Mouse (Mus musculus) myocyte (in vitro differentiated cells): ENCODE measurements around the gene Gmds.

ENCODE experiments used
- E2F4 ChIP-seq: IDR thresholded peaks from one replicate; pipeline ENCODE4 v1.6.1; 2011; ENCODE audit warnings: mild to moderate bottlenecking, control low read depth, moderate library complexity; ENCODE audit not compliant: insufficient read depth
- MAX ChIP-seq: IDR thresholded peaks from one replicate; pipeline ENCODE4 v1.6.1; 2011; ENCODE audit warnings: low read depth, mild to moderate bottlenecking, control low read depth
- POLR2A ChIP-seq: IDR thresholded peaks from one replicate; pipeline ENCODE4 v1.6.1; 2011; ENCODE audit warnings: low read depth, mild to moderate bottlenecking, control low read depth, moderate library complexity; ENCODE audit not compliant: insufficient read length
- POLR2AphosphoS2 ChIP-seq: IDR thresholded peaks from one replicate; pipeline ENCODE4 v1.6.1; 2011; ENCODE audit warnings: low read depth, control low read depth; ENCODE audit not compliant: insufficient read length
- SRF ChIP-seq: IDR thresholded peaks from one replicate; pipeline ENCODE4 v1.6.1; 2011; ENCODE audit warnings: low read depth; ENCODE audit not compliant: control insufficient read depth, insufficient read length
- TCF12 ChIP-seq: IDR thresholded peaks from one replicate; pipeline ENCODE4 v1.6.1; 2011; ENCODE audit warnings: mild to moderate bottlenecking, control low read depth; ENCODE audit not compliant: poor library complexity, insufficient read depth, severe bottlenecking
- TCF3 ChIP-seq: IDR thresholded peaks from one replicate; pipeline ENCODE4 v1.6.1; 2011; ENCODE audit warnings: low read depth, control low read depth; ENCODE audit not compliant: insufficient read length
- USF1 ChIP-seq: IDR thresholded peaks from one replicate; pipeline ENCODE4 v1.6.1; 2011; ENCODE audit warnings: low read depth, mild to moderate bottlenecking, control low read depth, moderate library complexity

- TF ChIP-seq MAX: no peak
- no peak for TF ChIP-seq E2F4
- no peak for TF ChIP-seq USF1
- TF ChIP-seq TCF3: no peak
- TF ChIP-seq POLR2AphosphoS2: no peak
- TF ChIP-seq POLR2A: no peak
- no peak for TF ChIP-seq SRF
- TF ChIP-seq TCF12: no peak
These were observed 291.6 kb downstream of the Gmds start for GRCm38 (mm10) chr13:32046961-32047360.
